Mouse (Mus musculus) hindbrain, embryonic 16.5 days (tissue): ENCODE measurements at regions not wholly inside any gene's neighbourhood (a gene's known extent, or its start where the extent isn't known, plus 50 kb on each side); places are given as distances from the start of the nearest gene placed in this dataset.

Experiments
- ATAC-seq: fragments of 200-750 bp; cut with Nextera tagmentation; 2 replicates; pipeline ENCODE4 v1.8.0; 2017; ENCODE audit warnings: moderate TSS enrichment, moderate library complexity
- H3K27ac ChIP-seq: fragments of 300-500 bp; sonication (generic); 2 replicates; pipeline ENCODE4 v1.5.1; 2014; ENCODE audit warnings: low read depth, mild to moderate bottlenecking, control low read depth, low read length, moderate library complexity
- H3K27me3 ChIP-seq: fragments of 300-500 bp; sonication (generic); replicated peaks from 2 replicates; pipeline ENCODE4 v1.6.1; 2014; ENCODE audit warnings: low read length; ENCODE audit not compliant: control insufficient read depth, insufficient read depth
- H3K36me3 ChIP-seq: fragments of 300-500 bp; sonication (generic); 2 replicates; pipeline ENCODE4 v1.6.1; 2014; ENCODE audit warnings: mild to moderate bottlenecking, low read length, moderate library complexity, mixed read lengths; ENCODE audit not compliant: control insufficient read depth, insufficient read depth
- H3K4me1 ChIP-seq: fragments of 300-500 bp; sonication (generic); 2 replicates; pipeline ENCODE4 v1.6.1; 2014; ENCODE audit warnings: low read depth, low read length; ENCODE audit not compliant: control insufficient read depth, insufficient read depth
- H3K4me2 ChIP-seq: fragments of 300-500 bp; sonication (generic); 2 replicates; pipeline ENCODE4 v1.6.1; 2014; ENCODE audit warnings: mild to moderate bottlenecking, low read length, control low read depth, moderate library complexity
- H3K4me3 ChIP-seq: fragments of 300-500 bp; sonication (generic); 2 replicates; pipeline ENCODE4 v1.5.1; 2014; ENCODE audit warnings: mild to moderate bottlenecking, low read length, control low read depth, moderate library complexity
- H3K9ac ChIP-seq: fragments of 300-500 bp; sonication (generic); 2 replicates; pipeline ENCODE4 v1.6.1; 2014; ENCODE audit warnings: low read depth, mild to moderate bottlenecking, control low read depth, low read length, moderate library complexity
- H3K9me3 ChIP-seq: fragments of 300-500 bp; sonication (generic); 2 replicates; pipeline ENCODE4 v1.6.1; 2014; ENCODE audit warnings: mild to moderate bottlenecking, low read length, moderate library complexity; ENCODE audit not compliant: control insufficient read depth
- WGBS: fragments of 180-500 bp; shearing (Covaris S2); extraction: QIAGEN DNeasy Blood & Tissue Kit; methylation state at CpG from one replicate; pipeline ENCODE4 v1.1.7; 2014; 5-methylcytosine and 5-hydroxymethylcytosine counted together

GRCm38 (mm10) chr11:63827271-63827762 is 94.8 kb downstream of the Hs3st3b1 start:
- Histone ChIP-seq H3K4me1 (no peaks in the 10 kb centered on the region), H3K27me3 (no peaks in the 10 kb centered on the region), H3K4me3 (no peak overlapping the region), H3K9me3 (no peaks in the 10 kb centered on the region; the same call in 1 of the 2 replicates), H3K9ac (no peak overlapping the region), H3K36me3 (no peaks in the 10 kb centered on the region), H3K4me2 (no peak overlapping the region), H3K27ac (no peak overlapping the region)
- 80% methylated on average over 6 of the region's 6 CpGs for WGBS
- ATAC-seq = no peak

GRCm38 (mm10) chr11:63833480-63833879 is 88.6 kb downstream of the Hs3st3b1 start:
- H3K4me2 ChIP-seq = no peak overlapping the region
- no peaks in the 10 kb centered on the region for H3K27me3 ChIP-seq
- H3K4me3 ChIP-seq = no peak overlapping the region
- H3K27ac ChIP-seq = no peak overlapping the region
- H3K4me1 ChIP-seq = no peaks in the 10 kb centered on the region
- 78% methylated on average over 3 of the region's 3 CpGs for WGBS
- H3K36me3 ChIP-seq = no peaks in the 10 kb centered on the region
- ATAC-seq = no peak
- no peaks in the 10 kb centered on the region for H3K9me3 ChIP-seq
- H3K9ac ChIP-seq = no peak overlapping the region

- H3K4me3 ChIP-seq = no peak overlapping the region
- ATAC-seq = no peak
- no peaks in the 10 kb centered on the region for H3K4me1 ChIP-seq
- WGBS = 89% methylated on average over 4 of the region's 4 CpGs
- no peak overlapping the region for H3K27ac ChIP-seq
- H3K9me3 ChIP-seq = no peaks in the 10 kb centered on the region
- H3K27me3 ChIP-seq = no peaks in the 10 kb centered on the region
- no peak overlapping the region for H3K4me2 ChIP-seq
- H3K36me3 ChIP-seq = no peaks in the 10 kb centered on the region
- no peak overlapping the region for H3K9ac ChIP-seq
These were observed 88.0 kb downstream of the Hs3st3b1 start for GRCm38 (mm10) chr11:63834140-63834539.

GRCm38 (mm10) chr11:63834631-63835030 is 87.5 kb downstream of the Hs3st3b1 start:
- H3K9ac ChIP-seq = no peak overlapping the region
- WGBS = 36% methylated on average over 7 of the region's 7 CpGs
- H3K4me3 ChIP-seq = no peak overlapping the region
- no peaks in the 10 kb centered on the region for H3K36me3 ChIP-seq
- no peak overlapping the region for H3K4me2 ChIP-seq
- ATAC-seq = no peak
- H3K27ac ChIP-seq = no peak overlapping the region
- no peaks in the 10 kb centered on the region for H3K27me3 ChIP-seq
- no peaks in the 10 kb centered on the region for H3K9me3 ChIP-seq
- no peaks in the 10 kb centered on the region for H3K4me1 ChIP-seq
